Mouse (Mus musculus) stomach, postnatal 0 days (tissue): ENCODE measurements around the gene Ddx20. TPM values are rescaled to one million over a fixed set of nuclear protein-coding genes. Genes with fewer than 3 reads are reported as not detected.
"Not testable (repeated sequence)": the region's sequence is repeated elsewhere in the genome, so short reads cannot be mapped to it uniquely, and the experiment has no call there.

Experiments used
- ATAC-seq: fragments of 200-750 bp; cut with Nextera tagmentation; 2 replicates; pipeline ENCODE4 v1.8.0; 2017; ENCODE audit not compliant: low FRiP score, low TSS enrichment
- DNase-seq: peaks from one replicate; pipeline ENCODE4 v3.0.0-alpha.2; 2016; ENCODE audit warnings: low spot score
- H3K27ac ChIP-seq: fragments of 300-500 bp; sonication (generic); replicated peaks from 2 replicates; pipeline ENCODE4 v1.5.1; 2014; ENCODE audit warnings: mild to moderate bottlenecking, control low read depth
- H3K27me3 ChIP-seq: fragments of 300-500 bp; sonication (generic); 2 replicates; pipeline ENCODE4 v1.6.1; 2014; ENCODE audit warnings: low read length; ENCODE audit not compliant: control insufficient read depth, insufficient read depth
- H3K36me3 ChIP-seq: fragments of 300-500 bp; sonication (generic); 2 replicates; pipeline ENCODE4 v1.6.1; 2014; ENCODE audit warnings: low read length, mixed read lengths; ENCODE audit not compliant: control insufficient read depth, insufficient read depth
- H3K4me1 ChIP-seq: fragments of 300-500 bp; sonication (generic); replicated peaks from 2 replicates; pipeline ENCODE4 v1.6.1; 2014; ENCODE audit warnings: antibody characterized with exemption; ENCODE audit not compliant: control insufficient read depth, insufficient read depth
- H3K4me2 ChIP-seq: fragments of 300-500 bp; sonication (generic); replicated peaks from 2 replicates; pipeline ENCODE4 v1.6.1; 2014; ENCODE audit warnings: low read depth, mild to moderate bottlenecking, control low read depth, moderate library complexity
- H3K4me3 ChIP-seq: fragments of 300-500 bp; sonication (generic); 2 replicates; pipeline ENCODE4 v1.5.1; 2014; ENCODE audit warnings: low read depth, low read length, control low read depth
- H3K9ac ChIP-seq: fragments of 300-500 bp; sonication (generic); 2 replicates; pipeline ENCODE4 v1.6.1; 2014; ENCODE audit warnings: mild to moderate bottlenecking, low read length, control low read depth, mixed read lengths
- H3K9me3 ChIP-seq: fragments of 300-500 bp; sonication (generic); 2 replicates; pipeline ENCODE4 v1.6.1; 2016; ENCODE audit warnings: low read length; ENCODE audit not compliant: control insufficient read depth
- CTCF ChIP-seq: IDR thresholded peaks from 2 replicates; pipeline ENCODE4 v1.5.1; 2016; ENCODE audit warnings: antibody characterized with exemption, low read depth, mild to moderate bottlenecking, moderate library complexity
- EP300 ChIP-seq: optimal IDR thresholded peaks from 2 replicates; pipeline ENCODE3; 2016; ENCODE audit warnings: antibody characterized with exemption
- WGBS: fragments of 180-500 bp; shearing (Covaris S2); extraction: QIAGEN DNeasy Blood & Tissue Kit; methylation state at CpG from one replicate; pipeline ENCODE4 v1.1.7; 2014; 5-methylcytosine and 5-hydroxymethylcytosine counted together
- polyA plus RNA-seq: library from polyadenylated mRNA; unstranded; fragments of >200 nt; fragmentation: Nextera tagmentation; extraction: Ambion mirVana; gene quantifications from 2 replicates; pipeline ENCODE4 v1.2.1, GENCODE M21; 2015

Gene Ddx20
- polyA plus RNA-seq, 1 experiment from 2014 or later: 14.7 TPM

- ATAC-seq (peak; percentile 89), DNase-seq (peak; percentile 78)
- H3K9me3 ChIP-seq: no peaks in the 10 kb centered on the region
- H3K4me2 ChIP-seq: peak within 1 kb of the TSS; percentile 90
- no peaks in the 10 kb centered on the region for H3K36me3 ChIP-seq
- peak within 1 kb of the TSS; percentile 61 for H3K4me3 ChIP-seq
- TF ChIP-seq CTCF: no peak
- TF ChIP-seq EP300: no peak
- H3K9ac ChIP-seq: peak within 1 kb of the TSS; percentile 64
- H3K27ac ChIP-seq: peak within 1 kb of the TSS; percentile 76
- H3K27me3 ChIP-seq: no peaks in the 10 kb centered on the region
- 9% methylated on average over 39 of the region's 43 CpGs for WGBS
- H3K4me1 ChIP-seq: no peaks in the 10 kb centered on the region; the same call in none of the 2 replicates
Observed at GRCm38 (mm10) chr3:105704031-105705008, 16.9 kb upstream of the Ddx20 start, which contains the start of gene Inka2. TSS of gene Inka2 (plus strand) at chr3:105704599.

DNA sequence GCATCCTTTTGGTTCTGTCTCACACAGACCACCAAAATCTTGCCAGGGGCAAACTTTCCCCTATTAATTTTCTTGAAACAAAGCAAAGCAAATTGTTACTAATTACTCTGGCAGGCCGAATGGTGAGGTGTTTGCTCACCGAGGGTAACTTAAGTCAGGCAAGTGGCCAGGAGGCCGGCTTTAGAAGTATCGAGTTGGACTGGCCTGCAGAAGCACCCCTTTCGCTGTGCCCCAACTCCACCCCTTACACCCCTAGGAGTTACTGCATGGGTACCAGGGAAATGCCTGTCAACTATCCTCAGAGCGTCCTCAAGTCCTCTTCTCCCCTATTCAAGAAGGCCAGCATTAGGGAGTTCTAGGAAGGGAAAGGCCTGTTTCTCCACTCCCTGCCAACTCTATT, 16.2 kb upstream of the Ddx20 start:
- H3K9me3 ChIP-seq: no peaks in the 10 kb centered on the region
- no peak overlapping the region for H3K4me2 ChIP-seq
- WGBS: 68% methylated on average over 6 of the region's 6 CpGs
- DNase-seq: no peak
- TF ChIP-seq EP300 (no peak), CTCF (no peak)
- no peak for ATAC-seq
- no peaks in the 10 kb centered on the region for H3K36me3 ChIP-seq
- no peak overlapping the region for H3K4me3 ChIP-seq
- no peaks in the 10 kb centered on the region; the same call in none of the 2 replicates for H3K4me1 ChIP-seq
- no peak overlapping the region for H3K27ac ChIP-seq
- H3K9ac ChIP-seq: no peak overlapping the region
- no peaks in the 10 kb centered on the region for H3K27me3 ChIP-seq

DNA sequence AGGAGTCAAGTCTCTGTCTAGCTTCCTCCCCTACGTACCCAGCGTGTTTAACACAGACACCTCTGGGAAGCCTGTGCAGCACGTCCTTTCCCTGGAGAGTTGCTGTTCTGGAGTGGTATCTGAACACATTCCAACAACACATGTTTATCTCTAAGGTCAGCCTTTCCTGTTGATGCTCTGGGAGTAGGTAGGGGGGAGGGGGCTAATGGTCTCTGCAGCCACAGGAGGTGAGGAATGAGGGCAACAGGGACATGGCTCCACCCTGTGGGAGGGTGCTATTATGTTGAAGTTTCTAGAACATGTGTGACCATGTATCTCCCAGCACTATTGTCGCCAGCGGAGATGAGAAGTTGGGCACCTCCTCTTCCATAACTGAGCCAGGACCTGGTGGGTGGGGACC, 14.0 kb upstream of the Ddx20 start:
- H3K27ac ChIP-seq: no peak overlapping the region
- 57% methylated on average over 5 of the region's 5 CpGs for WGBS
- TF ChIP-seq EP300: no peak
- H3K27me3 ChIP-seq: no peaks in the 10 kb centered on the region
- H3K4me2 ChIP-seq: no peak overlapping the region
- DNase-seq (no peak), ATAC-seq (no peak)
- no peaks in the 10 kb centered on the region for H3K9me3 ChIP-seq
- H3K9ac ChIP-seq: no peak overlapping the region
- no peaks in the 10 kb centered on the region for H3K36me3 ChIP-seq
- H3K4me1 ChIP-seq: no peaks in the 10 kb centered on the region; the same call in 1 of the 2 replicates
- H3K4me3 ChIP-seq: no peak overlapping the region

- H3K4me1 ChIP-seq, H3K27ac ChIP-seq, H3K36me3 ChIP-seq, H3K9ac ChIP-seq, DNase-seq, ATAC-seq, H3K27me3 ChIP-seq, H3K9me3 ChIP-seq, H3K4me3 ChIP-seq, H3K4me2 ChIP-seq: not testable (repeated sequence)
- 40% methylated on average over 1 of the region's 1 CpGs for WGBS
Observed at GRCm38 (mm10) chr3:105700786-105701185, 13.4 kb upstream of the Ddx20 start.

- H3K9ac ChIP-seq: no peak overlapping the region
- ATAC-seq: no peak
Observed at GRCm38 (mm10) chr3:105699241-105699933, 12.0 kb upstream of the Ddx20 start.

DNA sequence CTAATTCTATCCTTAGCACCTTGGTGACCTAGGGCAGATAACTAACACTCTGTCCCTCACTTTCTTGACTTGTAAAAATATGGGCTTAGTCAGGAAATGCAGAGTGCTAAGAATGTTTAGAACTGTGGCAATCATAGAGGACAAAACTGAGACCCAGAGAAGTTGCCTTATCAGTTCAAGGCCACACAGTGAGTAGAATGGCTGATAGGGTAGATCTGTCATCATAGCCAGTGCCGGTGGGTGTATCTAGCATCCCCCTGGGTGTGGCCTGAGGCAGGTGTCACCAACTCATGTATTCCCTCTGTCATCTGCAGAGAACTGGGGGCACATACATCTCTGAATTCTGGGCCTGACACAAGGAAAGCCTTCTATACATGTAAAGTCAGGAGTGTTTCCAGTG, 10.9 kb upstream of the Ddx20 start:
- Histone ChIP-seq H3K9ac (no peak overlapping the region), H3K4me1 (no peaks in the 10 kb centered on the region), H3K4me2 (no peak overlapping the region), H3K27ac (no peak overlapping the region), H3K27me3 (no peaks in the 10 kb centered on the region), H3K36me3 (no peaks in the 10 kb centered on the region), H3K4me3 (no peak overlapping the region), H3K9me3 (no peaks in the 10 kb centered on the region)
- no peak for ATAC-seq
- 45% methylated on average over 1 of the region's 1 CpGs for WGBS
- DNase-seq: no peak
- TF ChIP-seq CTCF (no peak), EP300 (no peak)

More at GRCm38 (mm10) chr3:105699241-105699933, 12.0 kb upstream of the Ddx20 start:
- Histone ChIP-seq H3K27me3 (no peaks in the 10 kb centered on the region), H3K4me3 (no peak overlapping the region), H3K27ac (no peak overlapping the region), H3K4me2 (no peak overlapping the region), H3K9me3 (no peaks in the 10 kb centered on the region), H3K4me1 (no peaks in the 10 kb centered on the region), H3K36me3 (no peaks in the 10 kb centered on the region)
- WGBS: 32% methylated on average over 3 of the region's 3 CpGs
- DNase-seq: peak; percentile 21
- no peak for TF ChIP-seq EP300
- TF ChIP-seq CTCF: no peak
